Mouse (Mus musculus) spleen, adult 18-20 months (tissue): ENCODE results near the gene Vps26b.

ENCODE experiments used
- DNase-seq, 2 experiments: peaks; one replicate each; pipeline ENCODE4 v3.0.0; 2022; ENCODE audit warnings: mixed read lengths in 2 of 2

Gene Vps26b

DNA sequence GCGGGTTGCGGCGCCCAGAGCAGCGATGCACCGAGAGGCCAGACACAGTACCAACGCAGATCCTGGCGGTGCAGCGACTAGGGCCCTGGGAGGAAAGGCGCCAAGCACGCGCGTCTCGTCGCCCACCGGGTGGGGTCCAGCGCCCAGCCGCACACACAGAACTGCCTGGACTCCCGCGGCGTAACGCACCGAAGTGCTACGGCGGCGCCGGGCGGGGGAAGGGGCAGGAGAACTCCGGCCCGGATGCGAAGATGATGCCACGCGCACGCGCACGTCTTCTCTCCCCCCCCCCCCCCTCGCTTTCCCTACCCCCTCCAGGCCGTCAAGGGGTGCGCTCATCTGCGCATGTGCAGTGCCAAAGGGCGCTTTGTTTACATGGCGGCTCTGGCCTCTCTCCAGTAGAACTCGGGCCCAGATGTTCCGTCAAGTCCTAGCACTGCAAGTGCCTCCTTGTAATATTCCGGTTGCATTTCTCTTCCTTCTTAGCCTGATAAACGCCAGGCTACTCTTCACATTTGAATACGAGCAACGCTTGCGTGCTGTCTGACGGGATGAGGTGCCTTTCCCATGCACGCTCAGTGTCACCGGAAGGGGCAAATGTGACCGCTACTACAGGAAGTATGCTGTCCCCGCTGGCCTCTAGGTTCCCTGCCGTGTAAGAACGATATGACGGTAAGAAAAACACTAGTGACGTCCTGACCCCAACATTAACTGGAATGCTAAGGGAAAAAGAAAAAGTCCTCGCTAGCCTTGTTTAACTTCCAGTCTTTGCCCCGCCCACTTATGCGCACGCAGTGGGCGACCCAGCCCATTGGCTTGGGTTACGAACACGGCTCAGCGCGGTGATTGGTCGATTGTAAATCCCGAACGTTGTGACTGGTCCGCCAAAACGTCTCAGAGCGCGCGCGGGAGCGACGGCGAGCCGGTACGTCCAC, at the start of gene Vps26b, which contains the start of gene Ncapd3:
Gene Vps26b (minus strand): TSS at position 238 of the 935 bp plus-strand sequence.
Gene Ncapd3 (plus strand): TSS at position 348 of the 935 bp plus-strand sequence.
- peak; percentile 85 to 89 for DNase-seq

DNA sequence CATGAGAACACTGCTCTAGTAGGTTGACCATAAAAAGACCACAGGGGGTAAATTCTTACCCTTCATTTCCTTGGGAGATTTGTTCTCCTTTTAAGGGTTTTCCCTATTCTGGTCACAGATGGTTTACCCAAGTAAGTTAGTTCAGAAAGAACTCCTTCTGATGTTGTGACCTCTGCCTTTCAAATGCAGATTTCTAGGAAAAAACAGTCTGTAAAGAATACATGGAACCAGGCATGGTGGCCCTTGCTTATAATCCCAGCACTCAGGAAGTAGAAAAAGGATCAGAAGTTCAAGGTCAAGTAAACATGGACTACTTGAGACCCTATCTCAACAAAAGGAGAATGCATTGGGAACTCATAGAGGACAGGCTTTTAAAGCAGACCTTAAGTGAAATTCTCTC, 45.9 kb upstream of the Vps26b start:
- no peak for DNase-seq

DNA sequence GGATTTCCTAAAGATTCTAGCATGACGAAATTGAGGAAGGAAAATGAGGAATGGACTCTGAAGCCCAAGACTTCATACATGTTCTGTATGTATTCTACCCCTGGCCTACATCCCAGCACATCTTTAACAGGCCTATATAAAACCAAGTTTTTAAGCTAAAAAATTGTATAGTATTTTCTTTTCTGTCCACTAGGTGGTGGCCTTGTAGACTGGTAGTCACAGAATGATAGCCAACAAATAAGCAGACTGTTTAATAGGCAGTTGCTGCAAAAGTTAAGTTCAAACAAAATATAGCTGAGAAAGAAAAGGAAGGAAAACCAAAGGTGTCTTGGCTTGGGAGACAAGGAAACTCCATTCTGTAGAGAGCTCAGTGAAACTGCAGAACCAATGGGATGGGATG, 44.8 kb upstream of the Vps26b start:
- DNase-seq, result no peak

DNA sequence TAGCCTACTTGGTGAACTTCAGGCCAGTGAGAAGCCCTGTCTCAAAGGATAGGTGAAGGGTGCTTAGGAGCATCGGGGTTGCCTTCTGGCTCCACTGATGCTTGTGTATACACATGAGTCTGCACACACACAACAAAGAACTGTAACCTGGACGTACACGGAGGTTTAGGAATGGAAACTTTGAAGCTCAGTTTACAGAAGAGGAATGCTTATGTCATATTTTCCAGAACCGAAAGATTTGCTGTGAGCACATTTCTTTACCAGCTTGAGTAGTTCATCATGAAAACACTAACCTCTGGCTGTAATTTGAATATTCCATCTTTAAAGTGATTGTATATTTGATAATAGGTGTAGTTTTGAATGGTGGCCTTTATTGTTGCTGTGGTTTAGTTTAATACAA, 41.0 kb upstream of the Vps26b start:
- no peak for DNase-seq

DNA sequence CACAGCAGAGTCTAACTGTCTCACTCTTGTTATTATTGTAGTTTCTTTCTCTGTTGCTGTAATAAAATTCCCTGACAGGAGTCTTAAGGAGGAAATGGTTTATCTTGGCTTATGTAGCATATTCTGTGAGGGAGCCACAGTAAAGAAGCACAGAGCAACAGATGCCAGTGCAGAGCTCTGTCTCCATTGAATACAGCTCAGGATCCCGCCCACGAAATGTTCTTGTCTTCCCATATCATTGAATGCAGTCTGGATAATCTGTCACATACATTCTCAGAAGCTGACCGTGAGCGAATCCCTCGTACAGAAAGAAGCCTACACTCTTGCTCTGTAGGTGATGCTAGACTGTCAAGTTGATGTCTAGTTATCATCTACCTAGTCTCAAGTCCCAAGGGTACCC, 28.5 kb upstream of the Vps26b start:
- DNase-seq, result no peak

DNA sequence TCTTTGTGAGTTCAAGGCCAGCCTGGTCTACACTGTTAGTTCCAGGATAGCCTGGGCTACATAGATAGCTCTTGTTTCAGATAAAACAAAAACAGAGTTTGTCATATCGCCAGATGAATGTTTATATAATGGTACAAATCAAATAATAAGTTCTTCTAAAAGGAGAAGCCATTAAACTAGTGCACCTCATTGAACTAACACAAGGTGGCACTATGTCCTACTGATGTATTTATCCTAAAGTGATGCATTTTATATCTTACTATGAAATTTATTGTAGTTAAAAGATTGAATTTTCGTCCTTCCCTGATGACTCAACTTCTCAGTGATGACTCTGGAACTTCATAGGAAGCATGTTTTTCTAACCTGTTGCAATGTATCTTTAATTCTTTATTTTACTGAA, 19.6 kb upstream of the Vps26b start:
- DNase-seq, result no peak

DNA sequence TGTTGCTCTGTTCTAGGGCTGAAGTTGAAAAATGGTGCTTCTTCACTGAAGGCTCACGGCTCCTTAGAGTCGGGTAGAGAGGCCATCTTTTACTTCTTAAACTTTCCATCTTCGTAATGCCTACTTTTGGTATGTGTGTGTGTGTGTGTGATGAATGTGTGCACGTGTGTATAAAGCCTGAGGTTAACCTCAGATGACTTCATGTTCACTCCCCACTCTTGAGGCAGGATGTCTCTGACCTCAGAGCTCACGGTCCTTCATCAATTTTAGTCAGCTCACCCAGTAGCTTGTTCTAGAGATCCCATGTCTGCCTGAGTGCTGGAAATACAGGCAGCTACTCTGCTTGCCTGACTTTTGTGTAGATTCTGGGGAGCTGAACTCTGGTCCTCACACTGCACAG, 14.0 kb upstream of the Vps26b start:
- DNase-seq, result no peak

DNA sequence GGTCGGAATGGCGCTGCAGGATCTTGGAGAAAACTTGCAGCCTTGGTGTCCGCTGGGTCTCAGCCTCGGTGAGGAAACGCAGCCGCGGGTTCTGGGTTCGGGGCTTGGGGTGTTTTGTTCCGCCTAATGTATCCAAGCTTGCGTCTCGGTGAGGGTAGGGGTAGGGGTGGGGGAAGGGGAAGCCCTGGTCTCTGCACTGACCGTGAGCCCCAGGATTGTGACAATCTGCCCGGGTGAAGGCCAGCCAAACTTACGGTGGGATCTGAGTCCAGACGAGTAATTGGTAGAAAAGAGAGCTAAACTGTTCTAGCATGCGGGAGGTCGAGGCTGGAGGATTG, 867 bp upstream of the Vps26b start:
- no peak for DNase-seq

DNA sequence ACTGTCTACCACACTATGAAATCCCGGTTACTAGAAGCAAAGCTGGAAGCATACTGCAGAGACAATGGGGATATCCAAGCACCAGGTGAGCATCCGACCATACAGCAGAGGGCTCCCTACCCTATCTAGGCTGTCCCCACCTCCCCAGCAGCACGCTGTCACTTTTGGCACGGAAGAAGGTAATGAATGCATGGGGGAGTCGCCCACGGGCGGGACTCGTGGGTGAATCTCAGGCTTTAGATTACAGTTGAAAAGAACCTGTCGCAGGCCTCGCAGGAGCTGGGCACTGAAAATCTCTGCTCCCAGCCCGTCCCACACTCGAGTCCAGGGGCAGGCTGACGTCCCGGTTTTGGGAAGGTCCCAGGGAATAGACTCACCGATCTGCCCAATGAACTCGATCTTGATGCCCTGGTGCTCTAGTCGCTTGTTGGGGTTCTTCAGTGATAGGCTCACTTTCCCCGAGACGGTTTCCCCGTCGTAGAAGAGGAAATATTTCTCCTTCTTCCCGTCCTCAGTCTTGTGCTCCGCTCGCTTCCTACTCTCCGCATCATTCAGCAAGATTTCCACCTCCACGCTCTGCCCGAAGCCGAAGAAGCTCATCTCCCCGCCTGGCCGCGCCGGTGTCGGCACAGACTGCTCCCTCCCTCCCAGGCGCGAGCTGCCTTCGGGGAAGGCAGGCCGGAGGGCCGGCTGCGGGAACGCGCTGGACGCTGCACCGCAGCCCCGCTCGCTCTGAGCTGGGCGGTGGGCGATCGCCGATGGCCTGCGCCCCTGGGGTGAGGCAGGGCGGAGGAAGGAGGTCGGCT, 640 bp downstream of the Vps26b start:
- peak; percentile 17 to 34 for DNase-seq

DNA sequence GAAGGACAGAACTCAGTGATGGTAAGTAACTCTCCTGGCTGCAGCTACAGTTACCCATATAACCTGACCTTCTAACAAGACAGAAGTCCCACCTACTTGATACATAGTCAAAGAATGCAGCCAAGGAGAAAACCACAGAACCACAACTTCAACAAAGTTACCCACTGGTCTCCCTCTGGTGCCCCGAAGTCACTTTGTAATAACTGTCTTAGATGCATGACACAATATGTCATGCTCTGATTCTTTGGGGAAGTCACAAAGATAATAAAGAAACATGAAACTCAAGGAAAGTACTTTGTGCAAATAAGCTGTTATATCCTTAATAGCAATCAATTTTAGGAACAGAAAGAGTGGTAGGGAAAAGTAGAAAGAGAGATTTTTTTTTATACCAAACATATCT, 3.2 kb downstream of the Vps26b start:
- DNase-seq, result peak; percentile 13 to 29

DNA sequence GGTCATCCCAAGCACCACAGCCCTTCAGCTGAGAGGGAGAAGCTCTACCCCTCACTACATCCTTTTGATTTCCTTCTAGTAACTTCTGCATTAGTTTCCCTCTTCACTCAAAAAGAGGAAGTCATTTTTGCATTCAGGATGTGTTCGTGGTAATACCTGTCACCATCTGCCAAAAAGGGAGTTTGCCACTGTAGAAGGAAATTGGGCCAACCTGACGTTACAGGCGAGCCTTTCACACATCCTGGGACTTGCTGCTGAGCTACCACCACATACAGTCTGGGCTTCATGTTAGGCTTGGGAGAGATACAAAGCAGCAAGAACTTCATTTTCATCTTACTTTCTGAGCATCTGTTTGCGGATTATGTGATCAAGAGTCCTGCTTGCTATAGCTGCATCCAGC, 6.2 kb downstream of the Vps26b start:
- peak in 1 of 2 experiments; percentile 25 for DNase-seq

DNA sequence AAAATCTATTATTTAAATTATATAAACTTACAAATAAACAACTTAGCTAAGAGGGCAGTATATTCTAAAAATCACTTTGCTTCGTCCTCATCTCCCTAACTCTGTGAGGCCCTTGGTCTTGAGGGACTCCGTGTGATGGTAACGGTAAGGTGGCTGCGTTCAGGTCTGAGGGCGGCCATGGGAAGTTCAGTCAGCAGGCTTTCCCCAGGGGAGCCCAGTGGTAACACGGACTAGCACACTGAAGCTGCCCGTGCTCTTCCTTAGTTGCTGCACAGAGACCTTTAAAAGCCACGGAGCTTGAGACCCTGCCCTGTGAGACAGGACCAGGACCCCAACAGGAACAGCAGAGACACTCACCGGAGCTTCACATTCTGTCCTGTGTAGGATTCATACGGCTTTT, 10.9 kb downstream of the Vps26b start:
- peak; percentile 16 to 24 for DNase-seq

DNA sequence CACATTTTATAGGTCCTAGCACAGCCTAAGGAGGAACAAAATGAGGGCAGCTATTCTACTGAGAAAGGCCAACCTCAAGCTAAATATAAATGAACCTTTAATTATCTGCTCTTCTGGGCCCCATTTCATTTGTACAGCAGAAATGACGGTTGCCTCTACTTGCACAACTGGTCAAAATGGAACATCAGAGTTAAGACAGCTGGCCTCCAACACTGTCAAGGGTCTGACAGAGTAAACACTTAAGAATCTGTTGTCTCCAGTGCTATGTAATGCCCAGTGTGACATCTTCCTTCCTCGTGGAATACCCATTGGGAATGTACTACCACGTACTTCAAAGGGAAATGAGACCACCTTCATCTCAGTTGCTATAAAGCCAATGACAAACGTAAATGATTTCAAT, 18.3 kb downstream of the Vps26b start:
- no peak for DNase-seq

DNA sequence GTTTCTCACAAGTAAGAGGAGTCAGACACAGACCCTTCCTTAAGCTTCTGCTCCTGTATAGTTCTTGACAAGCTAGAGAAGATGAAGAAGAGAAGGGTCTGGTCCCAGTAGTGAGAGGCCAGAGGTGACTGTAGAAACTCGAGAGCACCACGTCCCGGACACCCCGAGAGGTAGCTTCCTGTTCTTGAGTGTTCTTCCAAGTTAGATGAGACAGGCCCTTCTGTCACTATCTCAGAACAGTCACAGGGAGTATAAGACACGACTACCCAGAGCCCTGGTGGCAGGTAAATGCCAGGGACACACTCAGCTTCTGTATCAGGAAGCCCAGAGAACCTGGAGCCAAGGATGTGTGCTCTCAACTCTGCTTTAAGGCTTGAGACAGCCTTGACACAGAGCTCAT, 20.6 kb downstream of the Vps26b start:
- DNase-seq, result no peak

DNA sequence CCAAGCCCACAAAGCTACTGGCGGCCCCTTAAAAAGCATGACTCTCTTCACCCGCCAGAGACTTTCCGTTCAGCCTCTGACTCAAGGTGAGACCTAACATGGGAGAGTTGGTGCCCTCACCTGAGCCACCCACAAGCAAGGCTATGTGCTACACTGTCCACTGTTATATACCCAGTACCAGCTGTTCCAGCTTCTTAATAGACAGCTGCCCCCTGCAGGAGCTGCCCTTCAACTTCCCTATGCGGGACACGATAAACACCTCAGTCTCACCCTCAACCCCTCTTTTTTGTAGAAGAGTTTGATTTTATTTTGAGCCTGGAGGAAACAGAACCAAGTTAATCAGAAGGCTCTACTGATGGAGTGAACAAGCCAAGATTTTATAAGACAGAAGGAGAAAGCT, 23.0 kb downstream of the Vps26b start:
- DNase-seq, result no peak

DNA sequence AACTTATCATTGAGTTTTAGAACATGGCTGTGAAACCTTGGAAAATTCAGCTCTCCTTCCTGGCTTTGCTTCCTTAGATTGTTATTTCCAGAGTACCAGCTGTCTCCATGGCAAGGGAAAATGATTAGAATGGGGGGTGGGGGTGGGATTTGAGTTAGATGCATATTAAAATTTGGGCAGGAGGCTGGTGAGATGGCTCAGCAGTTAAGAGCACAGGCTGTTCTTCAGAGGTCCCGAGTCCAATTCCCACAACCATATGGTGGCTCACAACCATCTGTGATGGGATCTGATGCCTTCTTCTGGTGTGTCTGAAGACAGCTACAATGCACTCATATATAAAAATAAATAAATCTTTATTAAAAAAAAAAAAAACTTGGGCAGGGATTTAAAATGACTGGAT, 23.9 kb downstream of the Vps26b start:
- DNase-seq, result no peak

DNA sequence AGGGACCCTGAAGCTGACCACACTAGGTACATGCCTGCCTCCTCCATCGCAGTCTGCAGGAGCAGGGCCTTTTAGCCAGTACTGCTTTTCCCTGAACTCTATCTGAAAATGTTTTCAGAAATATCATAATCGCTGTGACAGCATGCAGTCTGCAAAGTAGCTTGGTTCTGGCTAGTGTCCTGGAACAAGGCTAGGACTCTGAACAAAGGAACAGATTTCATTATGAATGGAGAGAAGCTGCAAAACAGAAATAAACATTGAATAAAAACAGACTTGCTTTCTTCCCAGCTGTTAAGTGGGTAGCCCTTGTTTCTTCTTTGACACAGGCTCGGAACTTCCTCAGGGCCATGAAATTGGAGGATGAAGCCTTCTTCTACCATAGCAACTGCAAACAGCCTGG, 24.6 kb downstream of the Vps26b start:
- DNase-seq, result no peak

DNA sequence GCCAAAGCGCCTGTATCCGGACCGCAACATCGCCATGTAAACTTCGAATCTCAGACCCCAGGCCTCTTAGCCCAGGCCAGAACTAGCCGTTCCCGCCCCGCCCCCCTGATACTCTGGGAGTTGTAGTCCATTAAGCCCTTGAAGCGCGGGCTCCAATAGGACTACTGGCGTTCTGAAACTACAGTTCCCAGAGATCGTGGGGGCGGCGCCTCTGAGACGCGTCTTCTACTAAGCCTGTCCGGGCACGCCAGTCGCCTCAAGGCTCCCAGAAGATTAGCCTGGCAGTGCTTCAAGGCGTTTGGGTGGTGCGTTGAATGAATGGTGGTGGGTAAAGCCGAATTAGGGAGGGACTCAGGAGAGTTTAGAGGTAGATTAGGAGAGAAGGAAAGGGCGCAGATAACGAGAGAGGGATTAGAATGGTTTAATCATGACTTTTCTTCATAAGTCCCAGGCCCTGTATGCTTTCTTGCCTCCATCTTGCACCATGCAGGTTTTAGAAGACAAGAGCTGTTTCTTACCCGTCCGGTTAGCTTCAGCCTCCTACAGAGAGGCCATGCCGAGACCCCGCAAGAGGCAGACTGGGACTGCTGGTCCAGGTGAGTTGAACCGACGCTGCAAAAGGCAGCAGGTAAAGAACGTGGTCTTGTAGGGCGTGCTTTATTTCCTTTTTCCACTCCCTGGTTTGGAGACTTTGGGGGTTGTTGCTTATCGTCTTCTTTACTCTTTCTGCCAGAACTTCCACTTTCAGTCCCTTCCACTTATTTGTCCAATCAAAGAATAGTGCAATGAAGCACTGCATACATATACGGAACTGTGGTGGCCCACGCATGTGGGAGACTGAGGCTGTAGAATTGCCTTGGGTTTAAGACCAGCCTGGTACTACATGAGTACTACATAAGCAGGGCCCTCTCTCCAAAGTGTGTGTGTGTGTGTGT, 30.1 kb downstream of the Vps26b start, which contains the start of the genes Acad8 and Thyn1:
Gene Acad8 (minus strand): TSS at position 106 of the 935 bp plus-strand sequence.
Gene Thyn1 (plus strand): TSS at position 250 of the 935 bp plus-strand sequence.
- peak; percentile 85 to 90 for DNase-seq

DNA sequence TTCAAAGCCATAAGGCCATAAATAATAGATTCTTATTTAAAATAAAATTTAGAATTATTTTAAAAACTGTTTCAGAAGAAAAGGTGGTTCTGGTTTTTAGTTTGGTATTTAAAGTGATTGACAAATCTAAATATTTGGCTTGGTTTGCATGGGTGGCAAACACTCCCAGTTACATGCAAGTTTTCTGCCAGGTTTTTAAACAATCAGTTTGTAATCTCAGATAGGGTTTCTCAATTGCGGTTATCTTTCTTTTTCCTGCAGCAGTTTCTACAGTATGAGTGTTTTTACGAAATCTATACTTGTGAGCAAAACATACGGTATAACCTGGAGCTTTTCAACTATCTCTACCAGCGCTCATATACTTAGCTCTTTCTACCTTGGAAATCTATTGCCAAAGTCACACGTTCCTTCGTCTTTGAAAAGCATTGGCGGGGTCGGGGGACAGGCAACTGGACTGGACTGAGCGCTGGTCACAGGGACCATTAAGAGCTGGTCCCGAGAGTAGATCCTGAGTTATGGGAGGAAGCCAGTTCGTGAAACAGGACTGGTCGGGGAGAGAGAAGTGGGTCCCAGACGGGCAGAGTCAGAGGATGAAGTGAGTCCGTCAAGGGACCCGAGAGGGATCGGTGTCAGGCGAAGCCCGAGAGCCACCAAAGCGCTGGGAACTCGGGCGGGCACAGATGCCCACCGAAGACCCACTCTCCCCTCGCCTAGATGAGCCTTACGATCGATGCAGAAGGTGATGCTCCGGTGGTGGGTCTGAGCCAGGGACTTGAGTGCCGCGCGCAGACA, 31.0 kb downstream of the Vps26b start:
- DNase-seq, result no peak

DNA sequence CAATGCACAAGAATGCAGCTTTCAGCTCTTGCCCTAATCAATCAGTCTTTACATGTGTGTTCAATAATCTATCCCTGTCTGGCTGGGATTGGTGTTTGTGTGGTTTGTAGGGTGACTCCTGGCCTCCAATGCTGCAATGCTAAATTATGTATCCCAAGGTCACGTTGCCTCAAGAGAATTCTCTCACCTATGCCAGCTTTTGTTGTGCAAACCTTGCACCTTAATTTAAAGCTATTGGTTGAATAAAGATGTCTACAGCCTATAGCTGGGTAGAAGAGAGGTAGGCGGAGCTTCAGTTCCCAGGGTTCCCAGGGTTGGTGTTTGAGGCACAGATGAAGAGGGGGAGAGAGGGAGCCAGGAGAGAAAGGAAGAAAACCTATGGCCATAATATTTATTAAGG, 32.4 kb downstream of the Vps26b start:
- no peak for DNase-seq

DNA sequence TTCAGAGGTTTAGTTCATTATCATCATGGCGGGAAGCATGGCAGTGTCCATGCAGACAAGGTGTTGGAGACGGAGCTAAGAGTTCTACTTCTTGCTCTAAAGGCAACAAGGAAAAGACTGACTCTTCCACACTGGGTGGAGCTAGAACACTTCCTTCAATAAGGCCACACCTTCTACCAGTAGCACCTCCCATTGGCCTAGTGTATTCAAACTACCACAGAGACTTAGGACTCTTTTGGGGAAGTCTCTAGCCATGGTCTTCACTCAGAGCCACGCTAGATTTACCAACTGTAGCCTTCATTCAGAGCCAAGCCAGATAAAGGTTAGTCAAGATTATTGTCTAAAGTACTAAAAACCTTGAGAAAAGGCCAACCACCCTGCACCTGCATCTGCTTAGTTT, 32.8 kb downstream of the Vps26b start:
- DNase-seq, result no peak

DNA sequence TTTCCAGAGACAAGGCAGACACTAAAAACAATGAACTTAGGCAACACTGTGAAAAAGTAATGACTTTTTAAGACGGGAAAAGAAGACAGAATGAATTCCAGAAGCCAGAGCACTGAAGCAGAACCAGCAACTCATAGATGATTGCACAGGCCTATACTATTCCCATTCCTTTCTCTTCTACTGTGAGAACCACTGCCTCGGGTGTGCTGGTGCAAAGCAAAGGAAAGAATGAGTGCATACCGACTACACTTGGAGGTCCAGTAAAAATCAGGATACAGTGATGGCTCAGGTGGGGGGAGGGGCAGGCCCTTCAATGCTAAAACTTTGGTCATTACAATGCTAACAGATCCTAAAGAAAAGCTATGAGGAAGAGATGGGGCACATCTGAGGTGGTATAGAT, 36.0 kb downstream of the Vps26b start:
- DNase-seq, result no peak
